Mouse (Mus musculus) layer of hippocampus, adult 2 months (tissue): ENCODE measurements around the gene Rsc1a1. TPM values are rescaled to one million over a fixed set of nuclear protein-coding genes. Genes with fewer than 3 reads are reported as not detected.

ENCODE experiments used
- DNase-seq, 2 experiments: peaks; one replicate each; pipeline ENCODE4 v3.0.0; 2022; ENCODE audit warnings: low spot score in 2 of 2
- H3K27ac ChIP-seq: fragments of 200-600 bp; 2 replicates; pipeline ENCODE4 v1.8.1; 2022
- H3K4me3 ChIP-seq: fragments of 200-600 bp; 2 replicates; pipeline ENCODE4 v1.8.1; 2022; ENCODE audit warnings: mild to moderate bottlenecking
- CTCF ChIP-seq: fragments of 200-600 bp; conservative IDR thresholded peaks from 2 replicates; pipeline ENCODE4 v1.8.1; 2022; ENCODE audit warnings: antibody characterized with exemption, mild to moderate bottlenecking, moderate library complexity
- total RNA-seq, 2 experiments: library from RNA; stranded (reverse); gene quantifications; 2 replicates each; pipeline ENCODE4 v1.2.3; 2021

Rsc1a1 gene
- total RNA-seq, 2 experiments from 2014 or later: not detected

- Histone ChIP-seq H3K27ac (no peak overlapping the region), H3K4me3 (no peak overlapping the region)
- no peak for TF ChIP-seq CTCF
- DNase-seq: no peak
Observed at GRCm38 (mm10) chr4:141681767-141682166, 3.6 kb downstream of the Rsc1a1 start.

GRCm38 (mm10) chr4:141680892-141681291 is 4.5 kb downstream of the Rsc1a1 start:
- no peak for DNase-seq
- TF ChIP-seq CTCF: no peak
- H3K27ac ChIP-seq: no peak overlapping the region
- no peak overlapping the region for H3K4me3 ChIP-seq

GRCm38 (mm10) chr4:141679016-141679415 is 6.4 kb downstream of the Rsc1a1 start:
- Histone ChIP-seq H3K4me3 (no peak overlapping the region), H3K27ac (no peak overlapping the region)
- no peak for TF ChIP-seq CTCF
- DNase-seq: no peak

GRCm38 (mm10) chr4:141676462-141676979 is 8.9 kb downstream of the Rsc1a1 start:
- H3K4me3 ChIP-seq: no peak overlapping the region
- no peak for TF ChIP-seq CTCF

GRCm38 (mm10) chr4:141672325-141672724 is 13.1 kb downstream of the Rsc1a1 start:
- Histone ChIP-seq H3K4me3 (no peak overlapping the region), H3K27ac (no peak overlapping the region)
- no peak for DNase-seq
- TF ChIP-seq CTCF: no peak

More at GRCm38 (mm10) chr4:141676462-141676979, 8.9 kb downstream of the Rsc1a1 start:
- no peak for DNase-seq
- no peak overlapping the region for H3K27ac ChIP-seq

DNA sequence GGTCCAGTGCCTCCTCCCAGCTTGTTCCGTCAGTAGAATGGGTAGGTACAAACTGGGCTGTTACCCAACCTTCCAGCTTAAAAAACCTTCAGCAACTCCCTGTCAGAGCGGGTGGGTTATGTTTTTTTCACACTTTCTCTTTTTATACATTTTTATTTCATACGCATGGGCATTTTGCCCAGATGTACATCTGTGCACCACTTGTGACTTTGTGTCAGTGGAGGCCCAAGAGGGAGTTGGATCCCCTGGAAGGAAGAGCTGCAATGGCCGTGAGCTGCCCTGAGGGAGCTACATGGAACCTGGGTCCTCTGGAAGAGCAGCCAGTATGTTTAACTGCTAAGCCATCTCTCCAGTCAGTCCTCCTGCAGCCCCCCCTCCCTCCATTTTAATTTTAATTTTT is 14.0 kb downstream of the Rsc1a1 start:
- no peak for TF ChIP-seq CTCF
- Histone ChIP-seq H3K27ac (no peak overlapping the region), H3K4me3 (no peak overlapping the region)
- DNase-seq: no peak

- DNase-seq: no peak
- Histone ChIP-seq H3K4me3 (no peak overlapping the region), H3K27ac (no peak overlapping the region)
- no peak for TF ChIP-seq CTCF
Observed at GRCm38 (mm10) chr4:141669898-141670712, 15.3 kb downstream of the Rsc1a1 start.

- Histone ChIP-seq H3K27ac (peak within 1 kb of the TSS; percentile 94), H3K4me3 (peak within 1 kb of the TSS; percentile 92)
- no peak for TF ChIP-seq CTCF
- DNase-seq: no peak
Observed at GRCm38 (mm10) chr4:141664799-141665198, 20.6 kb downstream of the Rsc1a1 start, which contains the start of gene Plekhm2. Plekhm2 (minus strand) TSS chr4:141664899.

- H3K4me3 ChIP-seq: peak overlapping the region; percentile 86
- H3K27ac ChIP-seq: peak overlapping the region; percentile 94
- peak; percentile 71 for DNase-seq
- TF ChIP-seq CTCF: no peak
Observed at GRCm38 (mm10) chr4:141664011-141664745, 21.2 kb downstream of the Rsc1a1 start.

DNA sequence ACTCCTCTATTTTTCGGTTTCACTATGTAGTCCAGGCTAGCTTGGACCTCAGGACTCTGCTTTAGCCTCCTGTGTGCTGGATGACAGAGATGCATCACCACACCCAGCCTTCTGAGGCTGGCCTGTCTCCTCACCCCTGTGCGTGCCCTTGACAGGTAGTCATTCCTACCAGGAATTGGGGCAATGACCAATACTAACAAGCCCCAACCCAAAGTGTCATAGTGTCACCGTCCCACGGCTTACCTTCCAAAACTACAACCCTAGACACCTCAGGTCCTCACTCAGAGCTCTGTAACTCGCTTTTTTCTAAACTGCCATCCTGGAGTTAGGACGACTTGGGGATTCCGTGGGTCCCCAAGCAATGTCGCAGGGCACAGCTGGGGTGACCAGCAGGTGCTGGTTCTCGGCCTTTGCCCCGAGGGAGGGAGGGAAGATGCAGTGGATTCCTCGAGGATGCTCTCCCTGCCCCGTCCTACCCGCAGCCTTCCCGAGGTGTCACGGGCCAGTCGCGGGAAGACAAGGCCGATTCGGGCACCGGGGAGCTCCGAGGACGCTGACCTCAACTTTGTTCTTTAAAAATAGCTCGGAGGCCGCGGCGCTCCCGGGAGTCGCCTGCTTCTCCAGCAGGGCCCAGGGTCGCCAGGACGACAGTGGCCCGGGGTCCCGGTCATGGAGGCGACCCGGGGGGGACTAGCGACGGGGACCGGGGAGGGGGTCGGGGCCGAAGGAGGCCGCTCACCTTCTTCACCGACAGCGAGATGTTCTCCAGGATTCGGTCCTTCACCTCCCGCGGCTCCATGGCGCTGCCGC is 22.1 kb downstream of the Rsc1a1 start:
- H3K27ac ChIP-seq: peak overlapping the region; percentile 92
- no peak for TF ChIP-seq CTCF
- H3K4me3 ChIP-seq: peak overlapping the region; percentile 92
- no peak for DNase-seq

GRCm38 (mm10) chr4:141660884-141661283 is 24.5 kb downstream of the Rsc1a1 start:
- no peak for TF ChIP-seq CTCF
- Histone ChIP-seq H3K4me3 (no peak overlapping the region), H3K27ac (no peak overlapping the region)
- no peak for DNase-seq

- no peak for DNase-seq
- Histone ChIP-seq H3K4me3 (no peak overlapping the region), H3K27ac (no peak overlapping the region)
- peak; percentile 37 for TF ChIP-seq CTCF
Observed at GRCm38 (mm10) chr4:141659739-141660138, 25.7 kb downstream of the Rsc1a1 start.
